Mouse (Mus musculus) heart, embryonic 11.5 days (tissue): ENCODE measurements around the gene Fam19a5. TPM values are rescaled to one million over a fixed set of nuclear protein-coding genes. Genes with fewer than 3 reads are reported as not detected.

Experiments
- ATAC-seq: fragments of 200-750 bp; cut with Nextera tagmentation; replicated peaks from 2 replicates; pipeline ENCODE4 v1.8.0; 2017; ENCODE audit warnings: moderate library complexity; ENCODE audit not compliant: insufficient number of reproducible peaks, low FRiP score, low TSS enrichment
- H3K27ac ChIP-seq: fragments of 300-500 bp; sonication (generic); 2 replicates; pipeline ENCODE4 v1.5.1; 2014; ENCODE audit warnings: mild to moderate bottlenecking, low read depth, low read length
- H3K27me3 ChIP-seq: fragments of 300-500 bp; sonication (generic); 2 replicates; pipeline ENCODE4 v1.6.1; 2014; ENCODE audit warnings: mild to moderate bottlenecking, low read length, mixed read lengths; ENCODE audit not compliant: control insufficient read depth, insufficient read depth
- H3K36me3 ChIP-seq: fragments of 300-500 bp; sonication (generic); 2 replicates; pipeline ENCODE4 v1.6.1; 2014; ENCODE audit warnings: mild to moderate bottlenecking, low read length, moderate library complexity, mixed read lengths; ENCODE audit not compliant: control insufficient read depth, insufficient read depth
- H3K4me1 ChIP-seq: fragments of 300-500 bp; sonication (generic); 2 replicates; pipeline ENCODE4 v1.6.1; 2014; ENCODE audit warnings: low read length; ENCODE audit not compliant: control insufficient read depth, insufficient read depth
- H3K4me2 ChIP-seq: fragments of 300-500 bp; sonication (generic); 2 replicates; pipeline ENCODE4 v1.6.1; 2014; ENCODE audit warnings: mild to moderate bottlenecking, moderate library complexity
- H3K4me3 ChIP-seq: fragments of 300-500 bp; sonication (generic); 2 replicates; pipeline ENCODE4 v1.5.1; 2014; ENCODE audit warnings: low read depth, low read length
- H3K9ac ChIP-seq: fragments of 300-500 bp; sonication (generic); 2 replicates; pipeline ENCODE4 v1.6.1; 2014; ENCODE audit warnings: mild to moderate bottlenecking, low read depth, low read length, moderate library complexity
- H3K9me3 ChIP-seq: fragments of 300-500 bp; sonication (generic); replicated peaks from 2 replicates; pipeline ENCODE4 v1.6.1; 2016; ENCODE audit warnings: low read length; ENCODE audit not compliant: control insufficient read depth
- WGBS: fragments of 180-500 bp; shearing (Covaris S2); extraction: QIAGEN DNeasy Blood & Tissue Kit; methylation state at CpG from one replicate; pipeline ENCODE4 v1.1.7; 2014; ENCODE audit not compliant: insufficient replicate concordance; 5-methylcytosine and 5-hydroxymethylcytosine counted together
- microRNA-seq: library from miRNA; unstranded; fragments of <30 nt; microRNA quantifications from one replicate; pipeline ENCODE4, GENCODE M21; 2016; ENCODE audit warnings: borderline number of aligned reads
- polyA plus RNA-seq: library from polyadenylated mRNA; unstranded; fragments of >200 nt; fragmentation: Nextera tagmentation; extraction: Ambion mirVana; gene quantifications from 2 replicates; pipeline ENCODE4 v1.2.1, GENCODE M21; 2014

The Fam19a5 gene
- polyA plus RNA-seq, 1 experiment from 2014 or later, result 1.7 TPM

DNA sequence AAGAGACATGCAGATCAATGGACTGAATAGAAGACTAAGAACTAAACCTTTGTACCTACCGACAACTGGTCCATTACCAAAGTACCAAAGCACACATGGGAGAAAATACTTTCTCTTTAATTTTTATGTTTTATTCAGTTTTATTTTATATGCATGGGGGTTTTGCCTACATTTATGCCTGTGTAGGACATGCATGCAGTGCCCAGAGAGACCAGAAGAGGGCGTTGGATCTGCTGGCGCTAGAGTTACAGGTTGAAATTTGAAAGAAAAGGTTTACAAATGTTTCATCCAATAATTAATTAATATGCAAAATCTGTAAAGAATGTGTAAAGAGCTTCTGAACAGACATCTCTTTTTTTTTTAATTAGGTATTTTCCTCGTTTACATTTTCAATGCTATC lies 229.9 kb downstream of the Fam19a5 start:
- Histone ChIP-seq H3K27me3 (no peaks in the 10 kb centered on the region), H3K4me1 (no peaks in the 10 kb centered on the region), H3K27ac (no peak overlapping the region), H3K4me2 (no peak overlapping the region), H3K4me3 (no peak overlapping the region), H3K9ac (no peak overlapping the region), H3K36me3 (no peaks in the 10 kb centered on the region), H3K9me3 (no peaks in the 10 kb centered on the region)
- no peak for ATAC-seq
- 54% methylated on average over 4 of the region's 4 CpGs for WGBS

DNA sequence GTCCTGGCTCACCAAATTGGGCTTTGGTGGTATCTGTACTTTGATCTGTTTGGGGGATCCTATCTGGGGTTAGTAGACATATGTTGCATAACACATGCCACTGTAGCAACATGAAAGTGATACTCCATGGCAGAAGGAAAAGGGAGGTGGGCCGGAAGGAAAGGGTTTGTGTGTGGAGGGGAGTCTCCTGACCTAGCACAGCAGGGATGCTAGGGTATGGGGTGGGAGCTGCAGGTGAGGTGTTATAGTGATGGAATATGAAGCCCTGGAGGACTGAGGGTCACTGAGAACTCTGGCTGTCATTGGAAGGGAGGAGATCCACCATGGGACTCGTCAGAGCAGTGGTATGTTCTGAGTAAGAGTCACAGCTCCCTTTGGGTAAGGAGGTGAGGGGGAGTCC lies 239.2 kb downstream of the Fam19a5 start:
- no peaks in the 10 kb centered on the region for H3K4me1 ChIP-seq
- no peaks in the 10 kb centered on the region for H3K9me3 ChIP-seq
- H3K27ac ChIP-seq, result no peak overlapping the region
- H3K36me3 ChIP-seq, result no peaks in the 10 kb centered on the region
- no peak for ATAC-seq
- 76% methylated on average over 2 of the region's 2 CpGs for WGBS
- no peak overlapping the region for H3K9ac ChIP-seq
- no peak overlapping the region for H3K4me2 ChIP-seq
- H3K4me3 ChIP-seq, result no peak overlapping the region
- H3K27me3 ChIP-seq, result no peaks in the 10 kb centered on the region

DNA sequence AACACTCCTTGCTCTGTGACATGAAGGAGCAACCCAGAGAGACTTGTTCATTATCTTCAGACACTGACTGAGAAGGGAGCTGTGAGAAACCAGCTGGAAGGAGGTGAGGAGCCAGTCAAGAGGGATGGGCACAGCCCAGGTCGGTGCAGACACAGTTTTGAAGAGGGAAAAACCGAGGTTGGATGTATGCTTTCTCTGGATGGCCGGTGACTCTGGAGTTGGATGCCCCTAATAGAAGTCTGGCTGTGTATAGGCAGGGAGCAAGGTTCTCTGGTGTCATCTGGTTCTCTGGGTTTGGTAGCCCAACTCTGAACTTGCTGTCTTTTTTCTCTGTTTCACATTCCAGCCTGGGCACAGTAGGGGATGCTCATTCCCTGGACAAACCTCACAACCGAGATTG lies 245.6 kb downstream of the Fam19a5 start:
- Histone ChIP-seq H3K4me2 (no peak overlapping the region), H3K4me1 (no peaks in the 10 kb centered on the region), H3K9me3 (no peaks in the 10 kb centered on the region), H3K27me3 (no peaks in the 10 kb centered on the region), H3K4me3 (no peak overlapping the region), H3K9ac (no peak overlapping the region), H3K27ac (no peak overlapping the region), H3K36me3 (no peaks in the 10 kb centered on the region)
- ATAC-seq, result no peak
- 71% methylated on average over 4 of the region's 4 CpGs for WGBS

DNA sequence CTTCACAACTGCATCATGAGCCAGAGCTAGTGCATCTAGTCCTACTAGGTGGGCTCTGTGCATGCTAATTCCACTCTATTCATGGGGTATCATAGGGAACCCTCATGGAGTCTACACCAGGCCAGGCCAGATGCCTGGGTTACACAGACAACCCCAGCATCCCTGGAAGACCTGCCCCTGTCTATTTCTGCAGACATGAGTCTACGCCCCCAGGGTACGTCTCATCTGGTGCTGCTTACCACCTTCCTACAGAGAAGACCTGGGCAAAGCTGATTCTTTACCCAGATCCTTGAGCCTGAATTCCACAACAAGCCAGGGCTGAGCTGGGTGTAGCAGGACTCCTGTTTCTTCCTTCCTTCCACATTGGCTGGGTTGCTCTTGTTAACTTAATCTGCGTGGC lies 249.6 kb downstream of the Fam19a5 start:
- no peaks in the 10 kb centered on the region for H3K4me1 ChIP-seq
- H3K27me3 ChIP-seq, result no peaks in the 10 kb centered on the region
- H3K4me3 ChIP-seq, result no peak overlapping the region
- H3K36me3 ChIP-seq, result no peaks in the 10 kb centered on the region
- ATAC-seq, result no peak
- WGBS, result 80% methylated on average over 3 of the region's 3 CpGs
- no peak overlapping the region for H3K4me2 ChIP-seq
- H3K27ac ChIP-seq, result no peak overlapping the region
- no peaks in the 10 kb centered on the region for H3K9me3 ChIP-seq
- no peak overlapping the region for H3K9ac ChIP-seq

DNA sequence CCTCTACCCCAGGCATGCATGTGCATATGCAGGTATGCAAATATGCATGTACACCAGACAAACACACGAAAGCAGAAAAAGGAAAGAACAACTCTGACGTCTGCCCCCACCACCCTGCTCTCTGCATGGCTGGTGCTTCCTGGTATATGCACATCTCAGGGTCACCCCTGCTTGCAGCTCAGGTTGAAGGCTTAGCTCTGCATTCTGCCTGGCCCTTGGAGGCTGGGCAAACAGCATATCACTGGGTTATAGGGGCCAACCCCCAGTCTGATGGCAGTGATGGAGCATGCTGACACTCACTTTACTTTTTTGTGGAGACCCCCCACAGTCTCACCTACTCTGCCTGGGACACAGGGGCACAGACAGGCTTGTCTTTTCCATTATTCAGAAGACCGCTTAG lies 252.5 kb downstream of the Fam19a5 start:
- Histone ChIP-seq H3K4me2 (no peak overlapping the region), H3K4me1 (no peaks in the 10 kb centered on the region), H3K27ac (no peak overlapping the region), H3K4me3 (no peak overlapping the region), H3K27me3 (no peaks in the 10 kb centered on the region), H3K9ac (no peak overlapping the region), H3K9me3 (no peaks in the 10 kb centered on the region), H3K36me3 (no peaks in the 10 kb centered on the region)
- ATAC-seq, result no peak
- WGBS, result 62% methylated on average over 3 of the region's 3 CpGs

Small RNAs within 50 kb of the gene (microRNA-seq; reads per million reads assigned to microRNA genes)
- not detected for gene Mir6393
